Mouse (Mus musculus): Measurements from ENCODE around the gene Pigg. TPM values are rescaled to one million over a fixed set of nuclear protein-coding genes. Genes with fewer than 3 reads are reported as not detected.
"Not testable (repeated sequence)": the region's sequence is repeated elsewhere in the genome, so short reads cannot be mapped to it uniquely, and the experiment has no call there.

Gene Pigg
- polyA plus RNA-seq, 1 experiment, result 4.7 TPM

GRCm38 (mm10) chr5:108269811-108270151, 42.6 kb upstream of the Pigg start:
- peaks cover 9% of the 10 kb centered on the region for H3K4me1 ChIP-seq (ENCODE audit: control insufficient read depth, insufficient read depth, insufficient read length, low read length)
- no peak for TF ChIP-seq CTCF (IDR thresholded peaks at IDR 0.05; ENCODE audit: extremely low read depth, insufficient read length, insufficient replicate concordance, low read depth, low read length)
- no peak for TF ChIP-seq POLR2A (IDR thresholded peaks at IDR 0.05; ENCODE audit: low read depth, low read length)
- peak overlapping the region; percentile 80 for H3K27ac ChIP-seq (ENCODE audit: insufficient read depth, low read depth, low read length)
- H3K36me3 ChIP-seq (ENCODE audit: control insufficient read depth, insufficient read depth, low read length), result peaks cover 4% of the 10 kb centered on the region
- H3K27me3 ChIP-seq (ENCODE audit: control insufficient read depth, insufficient read depth, low read length), result no peaks in the 10 kb centered on the region
- peak overlapping the region; percentile 97; the same call in 1 of the 2 replicates for H3K4me3 ChIP-seq (ENCODE audit: low read depth, low read length)
- WGBS, result 1% methylated on average over 7 of the region's 7 CpGs

- Histone ChIP-seq H3K4me3 (ENCODE audit: low read depth, low read length) (peak overlapping the region; percentile 43), H3K27ac (ENCODE audit: insufficient read depth, low read depth, low read length) (no peak overlapping the region), H3K36me3 (ENCODE audit: control insufficient read depth, insufficient read depth, low read length) (peaks cover 5% of the 10 kb centered on the region), H3K27me3 (ENCODE audit: control insufficient read depth, insufficient read depth, low read length) (no peaks in the 10 kb centered on the region), H3K4me1 (ENCODE audit: control insufficient read depth, insufficient read depth, insufficient read length, low read length) (peaks cover 7% of the 10 kb centered on the region)
- WGBS, result 7% methylated on average over 9 of the region's 9 CpGs
- TF ChIP-seq POLR2A (IDR thresholded peaks at IDR 0.05; ENCODE audit: low read depth, low read length) (no peak), CTCF (IDR thresholded peaks at IDR 0.05; ENCODE audit: extremely low read depth, insufficient read length, insufficient replicate concordance, low read depth, low read length) (no peak)
These were observed 42.0 kb upstream of the Pigg start for GRCm38 (mm10) chr5:108270415-108270814.

- H3K36me3 ChIP-seq (ENCODE audit: control insufficient read depth, insufficient read depth, low read length); H3K27me3 ChIP-seq (ENCODE audit: control insufficient read depth, insufficient read depth, low read length); H3K4me1 ChIP-seq (ENCODE audit: control insufficient read depth, insufficient read depth, insufficient read length, low read length); H3K4me3 ChIP-seq (ENCODE audit: low read depth, low read length); H3K27ac ChIP-seq (ENCODE audit: insufficient read depth, low read depth, low read length): not testable (repeated sequence)
- 86% methylated on average over 6 of the region's 6 CpGs for WGBS
These were observed 41.1 kb upstream of the Pigg start for GRCm38 (mm10) chr5:108271345-108271744.

- H3K4me3 ChIP-seq (ENCODE audit: low read depth, low read length), result no peak overlapping the region
- H3K4me1 ChIP-seq (ENCODE audit: control insufficient read depth, insufficient read depth, insufficient read length, low read length), result peaks cover 3% of the 10 kb centered on the region; the same call in 1 of the 2 replicates
- no peak for TF ChIP-seq CTCF (IDR thresholded peaks at IDR 0.05; ENCODE audit: extremely low read depth, insufficient read length, insufficient replicate concordance, low read depth, low read length)
- no peak for TF ChIP-seq POLR2A (IDR thresholded peaks at IDR 0.05; ENCODE audit: low read depth, low read length)
- H3K27me3 ChIP-seq (ENCODE audit: control insufficient read depth, insufficient read depth, low read length), result no peaks in the 10 kb centered on the region
- H3K36me3 ChIP-seq (ENCODE audit: control insufficient read depth, insufficient read depth, low read length), result no peaks in the 10 kb centered on the region
- 21% methylated on average over 2 of the region's 2 CpGs for WGBS
- H3K27ac ChIP-seq (ENCODE audit: insufficient read depth, low read depth, low read length), result no peak overlapping the region
These were observed 25.5 kb upstream of the Pigg start for GRCm38 (mm10) chr5:108286957-108287356.

GRCm38 (mm10) chr5:108301567-108301966, 10.8 kb upstream of the Pigg start:
- Histone ChIP-seq H3K27ac (ENCODE audit: insufficient read depth, low read depth, low read length) (no peak overlapping the region), H3K36me3 (ENCODE audit: control insufficient read depth, insufficient read depth, low read length) (no peaks in the 10 kb centered on the region), H3K4me3 (ENCODE audit: low read depth, low read length) (no peak overlapping the region), H3K27me3 (ENCODE audit: control insufficient read depth, insufficient read depth, low read length) (no peaks in the 10 kb centered on the region), H3K4me1 (ENCODE audit: control insufficient read depth, insufficient read depth, insufficient read length, low read length) (no peaks in the 10 kb centered on the region)
- WGBS, result 56% methylated on average over 3 of the region's 3 CpGs
- TF ChIP-seq CTCF (IDR thresholded peaks at IDR 0.05; ENCODE audit: extremely low read depth, insufficient read length, insufficient replicate concordance, low read depth, low read length) (no peak), POLR2A (IDR thresholded peaks at IDR 0.05; ENCODE audit: low read depth, low read length) (no peak)

GRCm38 (mm10) chr5:108313065-108313860, 854 bp downstream of the Pigg start:
- Histone ChIP-seq H3K4me3 (ENCODE audit: low read depth, low read length) (peak overlapping the region; percentile 93), H3K27ac (ENCODE audit: insufficient read depth, low read depth, low read length) (no peak overlapping the region), H3K36me3 (ENCODE audit: control insufficient read depth, insufficient read depth, low read length) (no peaks in the 10 kb centered on the region), H3K27me3 (ENCODE audit: control insufficient read depth, insufficient read depth, low read length) (no peaks in the 10 kb centered on the region), H3K4me1 (ENCODE audit: control insufficient read depth, insufficient read depth, insufficient read length, low read length) (peaks cover 4% of the 10 kb centered on the region; the same call in 1 of the 2 replicates)
- whole genome bisulfite sequencing, result 4% methylated on average over 16 of the region's 16 CpGs
- no peak for TF ChIP-seq CTCF (IDR thresholded peaks at IDR 0.05; ENCODE audit: extremely low read depth, insufficient read length, insufficient replicate concordance, low read depth, low read length)
- no peak for TF ChIP-seq POLR2A (IDR thresholded peaks at IDR 0.05; ENCODE audit: low read depth, low read length)

GRCm38 (mm10) chr5:108331051-108331450, 18.6 kb downstream of the Pigg start:
- TF ChIP-seq POLR2A (IDR thresholded peaks at IDR 0.05; ENCODE audit: low read depth, low read length) (no peak), CTCF (IDR thresholded peaks at IDR 0.05; ENCODE audit: extremely low read depth, insufficient read length, insufficient replicate concordance, low read depth, low read length) (no peak)
- 73% methylated on average over 1 of the region's 1 CpGs for WGBS
- peaks cover 22% of the 10 kb centered on the region for H3K36me3 ChIP-seq (ENCODE audit: control insufficient read depth, insufficient read depth, low read length)
- H3K4me3 ChIP-seq (ENCODE audit: low read depth, low read length), result no peak overlapping the region
- H3K27ac ChIP-seq (ENCODE audit: insufficient read depth, low read depth, low read length), result no peak overlapping the region
- peaks cover 1% of the 10 kb centered on the region; the same call in 1 of the 2 replicates for H3K4me1 ChIP-seq (ENCODE audit: control insufficient read depth, insufficient read depth, insufficient read length, low read length)
- no peaks in the 10 kb centered on the region for H3K27me3 ChIP-seq (ENCODE audit: control insufficient read depth, insufficient read depth, low read length)

Data from small intestine, adult 2 months (tissue).